Mouse (Mus musculus): Measurements from ENCODE around the gene Zscan22. TPM values are rescaled to one million over a fixed set of nuclear protein-coding genes. Genes with fewer than 3 reads are reported as not detected.
A peak's percentile ranks its signal among the peaks of the same experiment; 100 is the strongest.
"Not testable (repeated sequence)": the region's sequence is repeated elsewhere in the genome, so short reads cannot be mapped to it uniquely, and the experiment has no call there.

Zscan22 gene
- polyA plus RNA-seq (2014; fragmentation: Nextera tagmentation; extraction: Ambion mirVana) = 26.4 and 27.5 TPM in 2 replicates

GRCm38 (mm10) chr7:12897655-12898410 is at the start of gene Zscan22:
Zscan22 (plus strand) TSS chr7:12897815.
- H3K9ac ChIP-seq (replicated peaks; ENCODE audit: low read length) = peak within 1 kb of the TSS; percentile 54
- no peaks in the 10 kb centered on the region for H3K36me3 ChIP-seq (replicated peaks; ENCODE audit: control insufficient read depth, insufficient read depth, low read depth, low read length)
- no peaks in the 10 kb centered on the region for H3K4me1 ChIP-seq (ENCODE audit: control insufficient read depth, insufficient read depth, low read length)
- peak within 1 kb of the TSS; percentile 55 for H3K4me3 ChIP-seq (ENCODE audit: low read depth, low read length)
- peak; percentile 98 for DNase-seq (ENCODE audit: low spot score)
- H3K9me3 ChIP-seq (replicated peaks; ENCODE audit: control insufficient read depth, low read length) = no peaks in the 10 kb centered on the region
- H3K27me3 ChIP-seq (ENCODE audit: control insufficient read depth, insufficient read depth, low read length) = no peaks in the 10 kb centered on the region
- WGBS = 6% methylated on average over 36 of the region's 36 CpGs
- ATAC-seq (replicated peaks; ENCODE audit: insufficient number of reproducible peaks, low FRiP score, low TSS enrichment, low read depth) = peak; percentile 99
- no peak within 1 kb of the TSS for H3K27ac ChIP-seq (replicated peaks; ENCODE audit: low read depth, low read length)
- H3K4me2 ChIP-seq (ENCODE audit: low read depth, low read length) = peak within 1 kb of the TSS; percentile 21

- DNase-seq (ENCODE audit: low spot score) = peak; percentile 56
- ATAC-seq (replicated peaks; ENCODE audit: insufficient number of reproducible peaks, low FRiP score, low TSS enrichment, low read depth) = no peak
- Histone ChIP-seq H3K9me3 (replicated peaks; ENCODE audit: control insufficient read depth, low read length) (no peaks in the 10 kb centered on the region), H3K27me3 (ENCODE audit: control insufficient read depth, insufficient read depth, low read length) (no peaks in the 10 kb centered on the region), H3K4me2 (ENCODE audit: low read depth, low read length) (no peak overlapping the region), H3K36me3 (replicated peaks; ENCODE audit: control insufficient read depth, insufficient read depth, low read depth, low read length) (no peaks in the 10 kb centered on the region), H3K27ac (replicated peaks; ENCODE audit: low read depth, low read length) (no peak overlapping the region), H3K4me3 (ENCODE audit: low read depth, low read length) (no peak overlapping the region), H3K4me1 (ENCODE audit: control insufficient read depth, insufficient read depth, low read length) (no peaks in the 10 kb centered on the region), H3K9ac (replicated peaks; ENCODE audit: low read length) (no peak overlapping the region)
- 20% methylated on average over 3 of the region's 3 CpGs for whole genome bisulfite sequencing
These were observed 23.3 kb upstream of the Zscan22 start for GRCm38 (mm10) chr7:12874301-12874700.

- no peak for ATAC-seq (replicated peaks; ENCODE audit: insufficient number of reproducible peaks, low FRiP score, low TSS enrichment, low read depth)
- H3K4me3 ChIP-seq (ENCODE audit: low read depth, low read length) = no peak overlapping the region
- no peak for DNase-seq (ENCODE audit: low spot score)
- H3K4me1 ChIP-seq (ENCODE audit: control insufficient read depth, insufficient read depth, low read length) = no peaks in the 10 kb centered on the region
- no peaks in the 10 kb centered on the region for H3K27me3 ChIP-seq (ENCODE audit: control insufficient read depth, insufficient read depth, low read length)
- no peak overlapping the region for H3K27ac ChIP-seq (replicated peaks; ENCODE audit: low read depth, low read length)
- H3K9ac ChIP-seq (replicated peaks; ENCODE audit: low read length) = no peak overlapping the region
- H3K4me2 ChIP-seq (ENCODE audit: low read depth, low read length) = no peak overlapping the region
- no peaks in the 10 kb centered on the region; the same call in 1 of the 2 replicates for H3K36me3 ChIP-seq (replicated peaks; ENCODE audit: control insufficient read depth, insufficient read depth, low read depth, low read length)
- H3K9me3 ChIP-seq (replicated peaks; ENCODE audit: control insufficient read depth, low read length) = no peaks in the 10 kb centered on the region
These were observed 17.6 kb upstream of the Zscan22 start for GRCm38 (mm10) chr7:12880036-12880435.

GRCm38 (mm10) chr7:12880497-12880896 is 17.1 kb upstream of the Zscan22 start:
- WGBS = 47% methylated on average over 8 of the region's 8 CpGs

DNA sequence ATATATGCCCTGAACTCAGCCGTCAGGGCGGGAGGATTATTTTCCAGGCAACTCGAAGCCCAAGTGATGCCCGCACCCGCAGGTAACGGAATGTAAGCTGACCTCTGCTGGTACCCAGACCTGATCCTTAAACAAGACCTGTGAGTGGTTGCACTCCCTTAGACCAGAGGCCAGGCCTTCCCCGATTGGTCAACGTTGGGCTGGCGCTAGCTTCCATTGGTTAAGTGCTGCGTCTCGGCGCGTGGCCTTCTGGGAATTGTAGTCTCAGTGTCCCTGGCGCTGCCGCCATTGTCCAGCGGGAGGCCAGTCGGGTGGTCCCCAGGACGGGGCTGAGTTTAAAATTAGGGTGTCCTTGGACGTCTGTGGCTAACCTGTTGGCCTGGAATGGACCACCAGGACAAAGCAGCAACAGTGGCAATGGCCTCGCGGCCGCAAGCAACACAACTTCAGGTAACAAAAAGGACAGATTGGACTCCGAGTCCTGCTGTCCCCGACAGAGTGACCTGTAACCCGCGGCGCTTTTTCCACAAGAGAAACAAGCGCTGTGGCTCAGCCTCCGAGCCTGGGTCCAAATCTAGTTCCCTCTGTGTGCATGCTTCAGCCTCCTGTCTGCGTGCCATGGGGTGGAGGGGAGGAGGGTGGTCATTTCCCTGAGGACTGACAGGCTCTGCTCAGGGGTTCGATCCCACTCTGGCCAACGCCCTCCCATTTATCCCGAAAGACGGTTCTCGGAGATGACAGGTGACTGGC is 16.5 kb upstream of the Zscan22 start, which contains the start of gene Zfp128:
TSS of gene Zfp128 (plus strand) at position 267 of the 750 bp plus-strand sequence.
- Histone ChIP-seq H3K9ac (replicated peaks; ENCODE audit: low read length) (peak within 1 kb of the TSS; percentile 85), H3K36me3 (replicated peaks; ENCODE audit: control insufficient read depth, insufficient read depth, low read depth, low read length) (no peaks in the 10 kb centered on the region; the same call in 1 of the 2 replicates), H3K4me2 (ENCODE audit: low read depth, low read length) (peak within 1 kb of the TSS; percentile 66), H3K4me3 (ENCODE audit: low read depth, low read length) (peak within 1 kb of the TSS; percentile 73), H3K27ac (replicated peaks; ENCODE audit: low read depth, low read length) (no peak within 1 kb of the TSS; the same call in 1 of the 2 replicates), H3K9me3 (replicated peaks; ENCODE audit: control insufficient read depth, low read length) (no peaks in the 10 kb centered on the region), H3K27me3 (ENCODE audit: control insufficient read depth, insufficient read depth, low read length) (no peaks in the 10 kb centered on the region), H3K4me1 (ENCODE audit: control insufficient read depth, insufficient read depth, low read length) (no peaks in the 10 kb centered on the region)
- WGBS = under 1% methylated on average over 35 of the region's 35 CpGs
- DNase-seq (ENCODE audit: low spot score) (peak; percentile 99), ATAC-seq (replicated peaks; ENCODE audit: insufficient number of reproducible peaks, low FRiP score, low TSS enrichment, low read depth) (peak; percentile 99)

More at GRCm38 (mm10) chr7:12880497-12880896, 17.1 kb upstream of the Zscan22 start:
- Histone ChIP-seq H3K4me3 (ENCODE audit: low read depth, low read length) (peak overlapping the region; percentile 73), H3K4me2 (ENCODE audit: low read depth, low read length) (peak overlapping the region; percentile 66), H3K9ac (replicated peaks; ENCODE audit: low read length) (peak overlapping the region; percentile 32; the same call in 1 of the 2 replicates)
- H3K36me3 ChIP-seq (replicated peaks; ENCODE audit: control insufficient read depth, insufficient read depth, low read depth, low read length); H3K27ac ChIP-seq (replicated peaks; ENCODE audit: low read depth, low read length); H3K4me1 ChIP-seq (ENCODE audit: control insufficient read depth, insufficient read depth, low read length); DNase-seq (ENCODE audit: low spot score); H3K27me3 ChIP-seq (ENCODE audit: control insufficient read depth, insufficient read depth, low read length); H3K9me3 ChIP-seq (replicated peaks; ENCODE audit: control insufficient read depth, low read length): not testable (repeated sequence)
- peak; percentile 40 for ATAC-seq (replicated peaks; ENCODE audit: insufficient number of reproducible peaks, low FRiP score, low TSS enrichment, low read depth)

DNA sequence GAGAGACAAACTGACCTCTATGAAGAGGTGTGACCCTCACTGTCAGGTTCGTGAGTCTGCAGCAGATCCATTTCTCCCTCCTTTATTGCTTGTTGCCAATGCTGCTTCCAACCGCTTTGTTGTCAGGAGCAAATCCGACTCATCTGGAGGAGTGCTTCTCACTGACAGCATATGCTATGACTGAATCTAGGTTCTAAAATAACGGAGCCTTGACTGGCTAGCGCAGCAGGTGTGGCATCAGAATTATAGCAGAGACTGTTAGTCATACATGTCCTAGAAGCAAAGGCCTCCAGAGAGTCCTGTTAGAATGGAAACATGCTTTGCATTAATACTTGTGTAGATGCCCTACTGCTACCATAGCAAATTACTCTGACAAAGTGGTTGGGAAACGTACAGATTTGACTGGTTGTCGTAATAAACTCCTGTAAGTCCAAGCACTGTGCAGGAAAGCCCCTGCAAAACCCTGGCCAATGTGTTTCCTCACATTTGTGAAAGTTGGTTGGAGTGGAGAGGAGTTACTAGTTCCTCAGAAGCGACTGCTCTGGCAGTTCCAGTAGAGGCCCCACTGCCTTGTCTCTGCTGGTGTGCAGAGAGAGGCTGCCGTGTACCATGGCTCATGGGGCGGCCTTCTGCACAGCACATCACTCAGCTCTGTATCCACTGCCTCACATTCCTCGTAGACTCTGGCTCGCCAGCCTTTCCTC is 10.9 kb upstream of the Zscan22 start:
- Histone ChIP-seq H3K27ac (replicated peaks; ENCODE audit: low read depth, low read length) (no peak overlapping the region), H3K36me3 (replicated peaks; ENCODE audit: control insufficient read depth, insufficient read depth, low read depth, low read length) (peaks cover 8% of the 10 kb centered on the region), H3K4me1 (ENCODE audit: control insufficient read depth, insufficient read depth, low read length) (no peaks in the 10 kb centered on the region), H3K27me3 (ENCODE audit: control insufficient read depth, insufficient read depth, low read length) (no peaks in the 10 kb centered on the region), H3K4me3 (ENCODE audit: low read depth, low read length) (no peak overlapping the region), H3K4me2 (ENCODE audit: low read depth, low read length) (no peak overlapping the region), H3K9ac (replicated peaks; ENCODE audit: low read length) (no peak overlapping the region), H3K9me3 (replicated peaks; ENCODE audit: control insufficient read depth, low read length) (no peaks in the 10 kb centered on the region)
- WGBS = 95% methylated on average over 12 of the region's 12 CpGs
- DNase-seq (ENCODE audit: low spot score) = no peak
- no peak for ATAC-seq (replicated peaks; ENCODE audit: insufficient number of reproducible peaks, low FRiP score, low TSS enrichment, low read depth)

- no peak overlapping the region for H3K4me3 ChIP-seq (ENCODE audit: low read depth, low read length)
- H3K9ac ChIP-seq (replicated peaks; ENCODE audit: low read length) = no peak overlapping the region
- H3K9me3 ChIP-seq (replicated peaks; ENCODE audit: control insufficient read depth, low read length) = no peaks in the 10 kb centered on the region
- DNase-seq (ENCODE audit: low spot score) (no peak), ATAC-seq (replicated peaks; ENCODE audit: insufficient number of reproducible peaks, low FRiP score, low TSS enrichment, low read depth) (no peak)
- no peak overlapping the region for H3K4me2 ChIP-seq (ENCODE audit: low read depth, low read length)
- H3K36me3 ChIP-seq (replicated peaks; ENCODE audit: control insufficient read depth, insufficient read depth, low read depth, low read length) = peaks cover 8% of the 10 kb centered on the region
- H3K27me3 ChIP-seq (ENCODE audit: control insufficient read depth, insufficient read depth, low read length) = no peaks in the 10 kb centered on the region
- H3K27ac ChIP-seq (replicated peaks; ENCODE audit: low read depth, low read length) = no peak overlapping the region
- no peaks in the 10 kb centered on the region for H3K4me1 ChIP-seq (ENCODE audit: control insufficient read depth, insufficient read depth, low read length)
- 87% methylated on average over 5 of the region's 5 CpGs for WGBS
These were observed 10.0 kb upstream of the Zscan22 start for GRCm38 (mm10) chr7:12887585-12887984.

Measured in embryonic facial prominence, embryonic 11.5 days (tissue).